Mouse (Mus musculus): Measurements from ENCODE around the gene H13. TPM values are rescaled to one million over a fixed set of nuclear protein-coding genes. Genes with fewer than 3 reads are reported as not detected.
A peak's percentile ranks its signal among the peaks of the same experiment; 100 is the strongest.

Gene H13
- polyA plus RNA-seq, 1 experiment, result 136 TPM

DNA sequence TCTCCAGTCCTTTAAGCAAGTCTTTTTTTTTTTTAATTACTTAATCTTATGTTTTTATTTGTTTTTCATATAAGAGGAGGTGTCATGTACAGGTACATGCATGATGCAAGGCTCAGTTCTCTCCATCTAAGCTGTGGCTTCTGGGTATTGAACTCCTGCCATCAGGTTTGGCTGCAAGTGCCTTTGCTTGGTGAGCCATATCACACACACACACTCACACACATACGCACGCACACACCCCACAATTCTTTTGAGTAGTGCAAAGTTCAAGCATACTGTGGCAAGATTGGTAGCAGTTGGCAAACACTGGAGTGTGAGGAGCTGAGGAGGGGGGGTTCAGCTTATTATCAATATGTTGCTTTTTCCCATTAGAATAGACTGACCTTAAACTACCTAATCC lies 63.9 kb downstream of the H13 start:
- no peak overlapping the region for H3ac ChIP-seq (ENCODE audit: control insufficient read depth, insufficient read length, low read depth)
- H3K4me3 ChIP-seq (ENCODE audit: insufficient read depth, poor library complexity, severe bottlenecking), result no peak overlapping the region
- TF ChIP-seq MYOD1 (IDR thresholded peaks at IDR 0.05; ENCODE audit: control insufficient read depth, insufficient read length, low read depth) (no peak), FOSL1 (IDR thresholded peaks at IDR 0.05; ENCODE audit: insufficient read depth, low read length, poor library complexity, severe bottlenecking) (no peak), MYOG (IDR thresholded peaks at IDR 0.05; ENCODE audit: control insufficient read depth, extremely low read depth, insufficient read length) (no peak), MAX (IDR thresholded peaks at IDR 0.05) (no peak), CTCF (IDR thresholded peaks at IDR 0.05; ENCODE audit: control insufficient read depth, insufficient read depth, insufficient read length) (no peak), CEBPB (IDR thresholded peaks at IDR 0.05; ENCODE audit: low read depth) (no peak), USF1 (IDR thresholded peaks at IDR 0.05; ENCODE audit: low read depth) (no peak)
- peaks cover 27% of the 10 kb centered on the region for H3K79me3 ChIP-seq (ENCODE audit: low read depth)
- peaks cover 16% of the 10 kb centered on the region for H3K36me3 ChIP-seq (ENCODE audit: control insufficient read depth, insufficient read depth)
- no peaks in the 10 kb centered on the region for H3K27me3 ChIP-seq (ENCODE audit: control insufficient read depth, insufficient read depth, insufficient read length)
- H3K79me2 ChIP-seq (ENCODE audit: control insufficient read depth, insufficient read depth), result peaks cover 42% of the 10 kb centered on the region

DNA sequence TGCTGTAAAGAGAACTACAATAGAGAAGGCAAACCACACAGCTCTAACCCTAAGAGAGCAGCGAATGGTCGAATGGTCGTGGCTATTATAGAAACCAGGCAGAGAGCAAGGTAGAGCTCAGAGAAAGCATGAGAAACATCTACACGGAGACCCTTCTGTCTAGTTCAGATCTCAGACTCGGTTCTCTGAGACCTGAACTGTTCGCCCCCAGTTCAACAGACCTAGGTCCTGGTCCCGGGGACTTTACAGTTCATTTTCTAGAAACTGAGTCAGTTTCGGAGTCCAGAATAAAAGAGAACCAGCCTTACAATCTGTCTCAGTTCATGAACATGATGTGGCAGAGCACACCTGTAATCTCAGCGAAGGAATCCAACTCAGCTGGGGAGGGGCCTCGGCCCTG lies 65.2 kb downstream of the H13 start:
- TF ChIP-seq MYOG (IDR thresholded peaks at IDR 0.05; ENCODE audit: control insufficient read depth, extremely low read depth, insufficient read length), result no peak
- TF ChIP-seq FOSL1 (IDR thresholded peaks at IDR 0.05; ENCODE audit: insufficient read depth, low read length, poor library complexity, severe bottlenecking), result no peak
- TF ChIP-seq USF1 (IDR thresholded peaks at IDR 0.05; ENCODE audit: low read depth), result no peak
- TF ChIP-seq CEBPB (IDR thresholded peaks at IDR 0.05; ENCODE audit: low read depth), result no peak
- no peak for TF ChIP-seq CTCF (IDR thresholded peaks at IDR 0.05; ENCODE audit: control insufficient read depth, insufficient read depth, insufficient read length)
- no peak for TF ChIP-seq MAX (IDR thresholded peaks at IDR 0.05)
- TF ChIP-seq MYOD1 (IDR thresholded peaks at IDR 0.05; ENCODE audit: control insufficient read depth, insufficient read length, low read depth), result no peak
- peaks cover 29% of the 10 kb centered on the region for H3K79me3 ChIP-seq (ENCODE audit: low read depth)
- H3ac ChIP-seq (ENCODE audit: control insufficient read depth, insufficient read length, low read depth), result no peak overlapping the region
- H3K36me3 ChIP-seq (ENCODE audit: control insufficient read depth, insufficient read depth), result peaks cover 17% of the 10 kb centered on the region
- H3K4me3 ChIP-seq (ENCODE audit: insufficient read depth, poor library complexity, severe bottlenecking), result no peak overlapping the region
- H3K79me2 ChIP-seq (ENCODE audit: control insufficient read depth, insufficient read depth), result peaks cover 37% of the 10 kb centered on the region
- no peaks in the 10 kb centered on the region for H3K27me3 ChIP-seq (ENCODE audit: control insufficient read depth, insufficient read depth, insufficient read length)

- H3K79me3 ChIP-seq (ENCODE audit: low read depth), result peaks cover 29% of the 10 kb centered on the region
- peaks cover 17% of the 10 kb centered on the region for H3K36me3 ChIP-seq (ENCODE audit: control insufficient read depth, insufficient read depth)
- H3K4me3 ChIP-seq (ENCODE audit: insufficient read depth, poor library complexity, severe bottlenecking), result peak overlapping the region; percentile 31
- no peaks in the 10 kb centered on the region for H3K27me3 ChIP-seq (ENCODE audit: control insufficient read depth, insufficient read depth, insufficient read length)
- TF ChIP-seq MYOD1 (IDR thresholded peaks at IDR 0.05; ENCODE audit: control insufficient read depth, insufficient read length, low read depth) (peak; percentile 83), CEBPB (IDR thresholded peaks at IDR 0.05; ENCODE audit: low read depth) (no peak)
- peaks cover 37% of the 10 kb centered on the region for H3K79me2 ChIP-seq (ENCODE audit: control insufficient read depth, insufficient read depth)
- peak overlapping the region; percentile 73 for H3ac ChIP-seq (ENCODE audit: control insufficient read depth, insufficient read length, low read depth)
These were observed 65.7 kb downstream of the H13 start for GRCm38 (mm10) chr2:152734984-152735383.

DNA sequence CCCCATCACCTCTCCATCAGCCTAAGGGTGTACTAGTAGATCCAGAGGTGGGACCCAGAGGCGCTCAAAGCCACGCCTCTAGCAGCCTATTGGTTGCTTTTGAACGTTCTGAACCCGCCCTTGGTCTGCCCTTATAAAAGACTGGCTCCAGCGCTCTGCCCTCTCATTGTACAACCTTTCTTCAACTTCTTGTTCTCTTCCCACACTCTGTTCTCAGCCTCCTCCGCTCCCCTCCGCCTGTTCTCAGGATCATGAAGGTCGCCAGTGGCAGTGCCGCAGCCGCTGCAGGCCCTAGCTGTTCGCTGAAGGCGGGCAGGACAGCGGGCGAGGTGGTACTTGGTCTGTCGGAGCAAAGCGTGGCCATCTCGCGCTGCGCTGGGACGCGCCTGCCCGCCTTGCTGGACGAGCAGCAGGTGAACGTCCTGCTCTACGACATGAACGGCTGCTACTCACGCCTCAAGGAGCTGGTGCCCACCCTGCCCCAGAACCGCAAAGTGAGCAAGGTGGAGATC lies 66.9 kb downstream of the H13 start, which contains the start of gene Id1:
TSS of gene Id1 (plus strand) at position 162 of the 512 bp plus-strand sequence.
- Histone ChIP-seq H3K79me2 (ENCODE audit: control insufficient read depth, insufficient read depth) (peaks cover 45% of the 10 kb centered on the region), H3K27me3 (ENCODE audit: control insufficient read depth, insufficient read depth, insufficient read length) (no peaks in the 10 kb centered on the region), H3ac (ENCODE audit: control insufficient read depth, insufficient read length, low read depth) (peak within 1 kb of the TSS; percentile 92), H3K4me3 (ENCODE audit: insufficient read depth, poor library complexity, severe bottlenecking) (peak within 1 kb of the TSS; percentile 93), H3K79me3 (ENCODE audit: low read depth) (peaks cover 28% of the 10 kb centered on the region), H3K36me3 (ENCODE audit: control insufficient read depth, insufficient read depth) (peaks cover 17% of the 10 kb centered on the region)
- TF ChIP-seq USF1 (IDR thresholded peaks at IDR 0.05; ENCODE audit: low read depth), result no peak
- TF ChIP-seq FOSL1 (IDR thresholded peaks at IDR 0.05; ENCODE audit: insufficient read depth, low read length, poor library complexity, severe bottlenecking), result no peak
- no peak for TF ChIP-seq CEBPB (IDR thresholded peaks at IDR 0.05; ENCODE audit: low read depth)
- TF ChIP-seq MAX (IDR thresholded peaks at IDR 0.05), result peak; percentile 60
- TF ChIP-seq CTCF (IDR thresholded peaks at IDR 0.05; ENCODE audit: control insufficient read depth, insufficient read depth, insufficient read length), result no peak
- peak; percentile 15 for TF ChIP-seq MYOD1 (IDR thresholded peaks at IDR 0.05; ENCODE audit: control insufficient read depth, insufficient read length, low read depth)
- TF ChIP-seq MYOG (IDR thresholded peaks at IDR 0.05; ENCODE audit: control insufficient read depth, extremely low read depth, insufficient read length), result no peak

GRCm38 (mm10) chr2:152736748-152737147 lies 67.5 kb downstream of the H13 start:
- peak overlapping the region; percentile 92 for H3ac ChIP-seq (ENCODE audit: control insufficient read depth, insufficient read length, low read depth)
- TF ChIP-seq MAX (IDR thresholded peaks at IDR 0.05) (no peak), USF1 (IDR thresholded peaks at IDR 0.05; ENCODE audit: low read depth) (no peak), FOSL1 (IDR thresholded peaks at IDR 0.05; ENCODE audit: insufficient read depth, low read length, poor library complexity, severe bottlenecking) (no peak), CTCF (IDR thresholded peaks at IDR 0.05; ENCODE audit: control insufficient read depth, insufficient read depth, insufficient read length) (no peak), MYOD1 (IDR thresholded peaks at IDR 0.05; ENCODE audit: control insufficient read depth, insufficient read length, low read depth) (no peak), CEBPB (IDR thresholded peaks at IDR 0.05; ENCODE audit: low read depth) (no peak), MYOG (IDR thresholded peaks at IDR 0.05; ENCODE audit: control insufficient read depth, extremely low read depth, insufficient read length) (no peak)
- peaks cover 45% of the 10 kb centered on the region for H3K79me2 ChIP-seq (ENCODE audit: control insufficient read depth, insufficient read depth)
- H3K4me3 ChIP-seq (ENCODE audit: insufficient read depth, poor library complexity, severe bottlenecking), result peak overlapping the region; percentile 93
- no peaks in the 10 kb centered on the region for H3K27me3 ChIP-seq (ENCODE audit: control insufficient read depth, insufficient read depth, insufficient read length)
- H3K36me3 ChIP-seq (ENCODE audit: control insufficient read depth, insufficient read depth), result peaks cover 17% of the 10 kb centered on the region
- peaks cover 28% of the 10 kb centered on the region for H3K79me3 ChIP-seq (ENCODE audit: low read depth)

Data from C2C12 (cell line).